Mouse (Mus musculus) midbrain, postnatal 0 days (tissue): ENCODE measurements around the gene Bub3. TPM values are rescaled to one million over a fixed set of nuclear protein-coding genes. Genes with fewer than 3 reads are reported as not detected.
A peak's percentile ranks its signal among the peaks of the same experiment; 100 is the strongest.

Source experiments
- ATAC-seq: fragments of 200-750 bp; cut with Nextera tagmentation; 2 replicates; pipeline ENCODE4 v1.8.0; 2017; ENCODE audit warnings: moderate number of reproducible peaks, mild to moderate bottlenecking, moderate TSS enrichment, moderate library complexity; ENCODE audit not compliant: low FRiP score
- DNase-seq: peaks from one replicate; pipeline ENCODE4 v3.0.0-alpha.2; 2015; ENCODE audit warnings: low spot score
- H3K27ac ChIP-seq: fragments of 300-500 bp; sonication (generic); 2 replicates; pipeline ENCODE4 v1.5.1; 2014; ENCODE audit warnings: low read depth, mild to moderate bottlenecking, low read length, mixed read lengths
- H3K27me3 ChIP-seq: fragments of 300-500 bp; sonication (generic); 2 replicates; pipeline ENCODE4 v1.6.1; 2014; ENCODE audit warnings: low read length, control low read depth, mixed read lengths; ENCODE audit not compliant: insufficient read depth
- H3K36me3 ChIP-seq: fragments of 300-500 bp; sonication (generic); 2 replicates; pipeline ENCODE4 v1.6.1; 2014; ENCODE audit warnings: low read length, control low read depth, mixed read lengths; ENCODE audit not compliant: insufficient read depth
- H3K4me1 ChIP-seq: fragments of 300-500 bp; sonication (generic); 2 replicates; pipeline ENCODE4 v1.6.1; 2014; ENCODE audit warnings: mild to moderate bottlenecking, control low read depth, antibody characterized with exemption, low read length, mixed read lengths; ENCODE audit not compliant: insufficient read depth
- H3K4me2 ChIP-seq: fragments of 300-500 bp; sonication (generic); 2 replicates; pipeline ENCODE4 v1.6.1; 2014; ENCODE audit warnings: low read depth, mild to moderate bottlenecking, low read length, mixed read lengths; ENCODE audit not compliant: poor library complexity, severe bottlenecking
- H3K4me3 ChIP-seq: fragments of 300-500 bp; sonication (generic); 2 replicates; pipeline ENCODE4 v1.5.1; 2014; ENCODE audit warnings: low read depth, mild to moderate bottlenecking, low read length, moderate library complexity
- H3K9ac ChIP-seq: fragments of 300-500 bp; sonication (generic); replicated peaks from 2 replicates; pipeline ENCODE4 v1.6.1; 2014; ENCODE audit warnings: mild to moderate bottlenecking, low read length, moderate library complexity, mixed read lengths; ENCODE audit not compliant: poor library complexity, severe bottlenecking
- H3K9me3 ChIP-seq: fragments of 300-500 bp; sonication (generic); 2 replicates; pipeline ENCODE4 v1.6.1; 2016; ENCODE audit warnings: low read length, control low read depth
- CTCF ChIP-seq: IDR thresholded peaks from 2 replicates; pipeline ENCODE4 v1.5.1; 2016; ENCODE audit warnings: antibody characterized with exemption, mild to moderate bottlenecking
- WGBS: fragments of 180-500 bp; shearing (Covaris S2); extraction: QIAGEN DNeasy Blood & Tissue Kit; methylation state at CpG from one replicate; pipeline ENCODE4 v1.1.7; 2014; 5-methylcytosine and 5-hydroxymethylcytosine counted together
- polyA plus RNA-seq: library from polyadenylated mRNA; unstranded; fragments of >200 nt; fragmentation: Nextera tagmentation; extraction: Ambion mirVana; gene quantifications from 2 replicates; pipeline ENCODE4 v1.2.1, GENCODE M21; 2015
- total RNA-seq: library from RNA; depleted of rRNA; stranded (reverse); fragments of >200 nt; gene quantifications from 2 replicates; pipeline ENCODE4 v1.2.3, GENCODE M21; 2014; rRNA removed

Gene Bub3
- total RNA-seq (101 and 106 TPM in 2 replicates), polyA plus RNA-seq (120 and 125 TPM in 2 replicates)

GRCm38 (mm10) chr7:131559986-131560696 is at the start of gene Bub3:
Gene Bub3, plus strand, starts transcription at chr7:131560222.
- Histone ChIP-seq H3K4me1 (0 out of 2 replicates have a peak, but pooled peaks cover 2% of the 10 kb centered on the region), H3K27ac (peak within 1 kb of the TSS; percentile 83), H3K36me3 (peaks cover 13% of the 10 kb centered on the region), H3K27me3 (peaks cover 30% of the 10 kb centered on the region), H3K9ac (peak within 1 kb of the TSS; percentile 72), H3K4me2 (peak within 1 kb of the TSS; percentile 79), H3K9me3 (no peaks in the 10 kb centered on the region), H3K4me3 (peak within 1 kb of the TSS; percentile 55)
- DNase-seq = peak; percentile 98
- peak; percentile 93 for ATAC-seq
- 0% methylated on average over 44 of the region's 51 CpGs for WGBS
- no peak for TF ChIP-seq CTCF

- WGBS = under 1% methylated on average over 7 of the region's 7 CpGs
- TF ChIP-seq CTCF = peak; percentile 90
- Histone ChIP-seq H3K36me3 (no peaks in the 10 kb centered on the region), H3K4me2 (no peak overlapping the region), H3K9me3 (no peaks in the 10 kb centered on the region), H3K4me1 (no peaks in the 10 kb centered on the region), H3K27me3 (peaks cover 53% of the 10 kb centered on the region), H3K4me3 (no peak overlapping the region), H3K27ac (no peak overlapping the region), H3K9ac (no peak overlapping the region)
- peak; percentile 88 for DNase-seq
- ATAC-seq = no peak
Measured at GRCm38 (mm10) chr7:131539979-131540378, 20.0 kb upstream of the Bub3 start.

GRCm38 (mm10) chr7:131541184-131542114 is 18.6 kb upstream of the Bub3 start:
- no peak overlapping the region; the same call in 1 of the 2 replicates for H3K4me3 ChIP-seq
- WGBS = 1% methylated on average over 41 of the region's 41 CpGs

DNA sequence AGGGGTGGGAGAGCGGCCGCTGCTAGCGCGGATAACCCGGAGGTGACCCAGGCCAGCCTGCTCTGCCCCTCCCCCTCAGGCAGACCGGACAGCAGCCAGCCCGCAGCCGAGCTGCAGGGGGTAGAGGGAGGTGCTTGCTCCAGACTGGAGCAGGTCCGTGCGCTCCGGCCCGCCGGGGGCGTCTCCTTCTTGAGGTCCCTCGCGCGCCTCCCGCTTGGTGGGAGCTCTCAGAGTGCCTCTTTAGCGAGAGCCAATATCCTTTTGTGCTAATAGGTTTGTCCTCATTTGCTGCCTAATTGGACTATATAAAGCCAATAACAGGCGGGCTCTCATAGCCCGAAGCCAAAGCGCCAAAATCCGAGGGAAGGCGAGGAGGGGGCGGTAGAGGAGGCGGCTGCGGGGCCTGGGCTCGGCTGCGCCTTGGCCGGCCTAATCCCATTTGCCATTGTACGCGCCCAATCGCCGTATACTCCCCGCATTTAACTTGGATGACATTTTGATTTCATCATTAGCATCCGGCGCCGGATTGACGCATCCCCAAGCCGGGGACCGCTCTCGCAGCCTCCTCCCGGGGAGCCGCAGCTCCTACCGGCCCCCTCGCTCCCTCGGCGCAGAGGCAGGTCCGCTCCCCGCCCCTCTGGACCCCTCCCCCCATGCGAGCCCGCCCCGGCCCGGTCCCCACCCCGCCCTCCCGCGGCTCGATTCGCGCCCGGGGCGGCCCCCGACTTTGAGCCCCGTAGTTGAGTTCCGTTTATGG is 17.7 kb upstream of the Bub3 start, which contains the start of gene Hmx3:
Gene Hmx3, plus strand, starts transcription at position 753 of the 757 bp plus-strand sequence.
- Histone ChIP-seq H3K4me3 (peak within 1 kb of the TSS; percentile 18), H3K9ac (no peak within 1 kb of the TSS), H3K9me3 (no peaks in the 10 kb centered on the region), H3K27ac (no peak within 1 kb of the TSS), H3K27me3 (peaks cover 73% of the 10 kb centered on the region), H3K4me1 (no peaks in the 10 kb centered on the region), H3K4me2 (peak within 1 kb of the TSS; percentile 30), H3K36me3 (no peaks in the 10 kb centered on the region)
- WGBS = under 1% methylated on average over 60 of the region's 65 CpGs
- DNase-seq = no peak
- TF ChIP-seq CTCF = no peak
- ATAC-seq = peak; percentile 20; the same call in 1 of the 2 replicates

More at GRCm38 (mm10) chr7:131541184-131542114, 18.6 kb upstream of the Bub3 start:
- DNase-seq (no peak), ATAC-seq (no peak)
- no peak for TF ChIP-seq CTCF
- no peaks in the 10 kb centered on the region for H3K36me3 ChIP-seq
- peaks cover 64% of the 10 kb centered on the region for H3K27me3 ChIP-seq
- no peaks in the 10 kb centered on the region for H3K9me3 ChIP-seq
- no peaks in the 10 kb centered on the region for H3K4me1 ChIP-seq
- peak overlapping the region; percentile 30; the same call in 1 of the 2 replicates for H3K4me2 ChIP-seq
- H3K9ac ChIP-seq = no peak overlapping the region
- H3K27ac ChIP-seq = no peak overlapping the region

- TF ChIP-seq CTCF = no peak
- Histone ChIP-seq H3K9ac (no peak overlapping the region), H3K9me3 (no peaks in the 10 kb centered on the region), H3K27ac (no peak overlapping the region), H3K36me3 (no peaks in the 10 kb centered on the region), H3K4me2 (peak overlapping the region; percentile 30), H3K4me1 (no peaks in the 10 kb centered on the region), H3K4me3 (peak overlapping the region; percentile 18), H3K27me3 (peaks cover 80% of the 10 kb centered on the region)
- 1% methylated on average over 53 of the region's 71 CpGs for WGBS
- DNase-seq = no peak
- no peak for ATAC-seq
Measured at GRCm38 (mm10) chr7:131542872-131543622, 17.0 kb upstream of the Bub3 start.
